ENCODE assay signal across 25 mouse cellular contexts in the genomic region with DNA sequence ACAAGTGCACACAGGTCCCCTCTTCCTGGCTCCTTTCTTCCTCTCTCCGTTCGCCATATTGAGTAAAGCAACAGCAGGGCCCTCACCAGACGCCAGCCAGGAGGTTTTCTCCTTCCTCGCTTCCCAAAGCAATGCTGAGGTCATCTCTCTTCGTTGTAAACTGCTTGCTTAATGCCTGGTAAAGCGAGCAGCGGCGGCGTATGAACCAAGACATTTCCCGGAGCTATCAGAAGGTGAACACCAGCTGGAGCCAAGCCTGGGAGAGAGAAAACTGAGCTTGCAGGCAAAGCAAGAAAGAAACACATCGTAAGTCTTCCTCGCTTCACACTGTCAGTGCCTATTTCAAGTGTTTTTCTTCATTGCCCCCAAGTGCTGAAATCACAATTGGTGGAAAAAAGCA.
"Had no signal": no experiment of that assay in that cellular context is flagged by ENCODE, and none has a peak within 500 bp of the region (broad histone marks: within the 10 kb centered on the region; RNA-seq: fewer than 3 reads in every experiment).

No protein-coding gene starts in this region.

- H3K27ac ChIP-seq: heart, embryonic 10.5 days; hindbrain, embryonic 10.5 days; hindbrain, embryonic 12.5 days; hindbrain, embryonic 14.5 days; intestine, embryonic 15.5 days; kidney, embryonic 15.5 days; layer of hippocampus, adult 2 months; left cerebral cortex, adult 2 months; limb, embryonic 13.5 days; limb, embryonic 15.5 days; liver, embryonic 12.5 days; liver, embryonic 14.5 days had no signal

- H3K9ac ChIP-seq: forebrain, postnatal 0 days; heart, embryonic 12.5 days; hindbrain, embryonic 12.5 days; hindbrain, embryonic 14.5 days; intestine, embryonic 15.5 days; kidney, embryonic 15.5 days; limb, embryonic 13.5 days; limb, embryonic 15.5 days; liver, embryonic 12.5 days; liver, embryonic 14.5 days had no signal

- H3K4me1 ChIP-seq: heart, embryonic 10.5 days; heart, embryonic 12.5 days; hindbrain, embryonic 10.5 days; hindbrain, embryonic 12.5 days; intestine, embryonic 15.5 days; kidney, embryonic 15.5 days; limb, embryonic 13.5 days; limb, embryonic 15.5 days; liver, embryonic 12.5 days had no signal

- H3K4me2 ChIP-seq: heart, embryonic 12.5 days; hindbrain, embryonic 12.5 days; hindbrain, embryonic 14.5 days; intestine, embryonic 15.5 days; kidney, embryonic 15.5 days; limb, embryonic 13.5 days; limb, embryonic 15.5 days; liver, embryonic 12.5 days had no signal

- ATAC-seq: forebrain, postnatal 0 days; hindbrain, embryonic 16.5 days; inflammation-experienced regulatory T-cells, adult 6 months; intestine, embryonic 15.5 days; intestine, postnatal 0 days; liver, embryonic 12.5 days had no signal

- H3K27me3 ChIP-seq: heart, embryonic 12.5 days; hindbrain, embryonic 12.5 days; intestine, embryonic 15.5 days; kidney, embryonic 15.5 days; limb, embryonic 13.5 days; limb, embryonic 15.5 days; liver, embryonic 12.5 days had no signal

- H3K36me3 ChIP-seq: heart, embryonic 10.5 days; heart, embryonic 12.5 days; hindbrain, embryonic 10.5 days; hindbrain, embryonic 12.5 days; intestine, embryonic 15.5 days; kidney, embryonic 15.5 days; limb, embryonic 13.5 days; limb, embryonic 15.5 days; liver, embryonic 12.5 days had no signal

- H3K9me3 ChIP-seq: heart, embryonic 10.5 days; heart, embryonic 12.5 days; hindbrain, embryonic 10.5 days; hindbrain, embryonic 12.5 days; intestine, embryonic 15.5 days; kidney, embryonic 15.5 days; limb, embryonic 13.5 days; limb, embryonic 15.5 days; liver, embryonic 12.5 days had no signal

- DNase-seq: forebrain, postnatal 0 days; heart, adult 18-20 months; heart, postnatal 10 days; heart, postnatal 4 days; kidney, adult 18-20 months; kidney, adult 8-10 months; kidney, postnatal 10 days; kidney, postnatal 25 days; kidney, postnatal 4 days had no signal

- H3K4me3 ChIP-seq: heart, embryonic 10.5 days; heart, embryonic 12.5 days; hindbrain, embryonic 10.5 days; hindbrain, embryonic 12.5 days; intestine, embryonic 15.5 days; kidney, embryonic 15.5 days; layer of hippocampus, adult 2 months; left cerebral cortex, adult 2 months; limb, embryonic 13.5 days; limb, embryonic 15.5 days; liver, embryonic 12.5 days had no signal
